34 mouse cellular contexts compared by ENCODE assay signal in the genomic region with DNA sequence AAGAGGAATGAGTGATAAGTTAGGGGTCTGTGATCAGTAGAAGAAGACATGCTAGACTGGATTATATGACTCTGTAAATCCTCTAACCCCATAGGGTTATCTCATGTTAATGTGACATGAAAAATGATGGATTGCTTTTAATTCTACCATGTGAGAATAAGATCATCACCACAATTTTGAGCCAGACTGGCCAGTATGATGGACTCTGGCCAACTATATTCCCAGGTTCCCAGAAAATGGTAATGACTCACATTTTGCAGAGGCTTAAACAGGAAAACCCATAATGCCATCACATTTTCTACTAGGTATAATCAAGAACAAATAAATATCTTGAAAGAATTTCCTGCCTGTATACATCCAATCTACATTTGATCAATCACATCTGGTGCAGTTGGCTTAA. TPM values are rescaled to one million over a fixed set of nuclear protein-coding genes. Genes with fewer than 3 reads are reported as not detected.
"Had no signal": no experiment of that assay in that cellular context is flagged by ENCODE, and none has a peak within 500 bp of the region (broad histone marks: within the 10 kb centered on the region; RNA-seq: fewer than 3 reads in every experiment).

No protein-coding gene starts in this region.

- H3K27me3 ChIP-seq: heart, embryonic 12.5 days; heart, embryonic 13.5 days; heart, embryonic 15.5 days; hindbrain, embryonic 12.5 days; hindbrain, embryonic 13.5 days; hindbrain, embryonic 15.5 days; intestine, embryonic 15.5 days; kidney, embryonic 15.5 days had no signal

- ATAC-seq: hindbrain, embryonic 16.5 days; hindbrain, postnatal 0 days; inflammation-experienced regulatory T-cells, adult 6 months; intestine, embryonic 15.5 days; intestine, embryonic 16.5 days; intestine, postnatal 0 days had no signal

- H3K4me1 ChIP-seq: heart, embryonic 12.5 days; heart, embryonic 13.5 days; heart, embryonic 15.5 days; hindbrain, embryonic 12.5 days; hindbrain, embryonic 13.5 days; hindbrain, embryonic 15.5 days; intestine, embryonic 15.5 days; kidney, embryonic 15.5 days had no signal

- H3K27ac ChIP-seq: heart, embryonic 13.5 days; heart, embryonic 15.5 days; hindbrain, embryonic 12.5 days; hindbrain, embryonic 13.5 days; hindbrain, embryonic 14.5 days; hindbrain, embryonic 15.5 days; hindbrain, postnatal 0 days; intestine, embryonic 15.5 days; kidney, embryonic 15.5 days; kidney, postnatal 0 days; layer of hippocampus, adult 2 months; left cerebral cortex, adult 2 months had no signal

- H3K4me3 ChIP-seq: heart, embryonic 12.5 days; heart, embryonic 13.5 days; heart, embryonic 15.5 days; hindbrain, embryonic 12.5 days; hindbrain, embryonic 13.5 days; hindbrain, embryonic 15.5 days; intestine, embryonic 15.5 days; kidney, embryonic 15.5 days; layer of hippocampus, adult 2 months; left cerebral cortex, adult 2 months had no signal

- H3K36me3 ChIP-seq: heart, embryonic 12.5 days; heart, embryonic 13.5 days; heart, embryonic 15.5 days; hindbrain, embryonic 12.5 days; hindbrain, embryonic 13.5 days; hindbrain, embryonic 15.5 days; intestine, embryonic 15.5 days; kidney, embryonic 15.5 days had no signal

- DNase-seq: heart, postnatal 10 days; heart, postnatal 14 days; heart, postnatal 4 days; kidney, adult 11 months; kidney, adult 18-20 months; kidney, adult 2 months; kidney, adult 8-10 months; kidney, adult 9 months; kidney, postnatal 10 days; kidney, postnatal 14 days; kidney, postnatal 25 days; kidney, postnatal 36 days; kidney, postnatal 4 days; layer of hippocampus, adult 9-11 months; layer of hippocampus, postnatal 36 days had no signal

- H3K9me3 ChIP-seq: heart, embryonic 12.5 days; heart, embryonic 13.5 days; heart, embryonic 15.5 days; hindbrain, embryonic 12.5 days; hindbrain, embryonic 13.5 days; hindbrain, embryonic 15.5 days; intestine, embryonic 15.5 days; kidney, embryonic 15.5 days had no signal

RNA-seq across cellular contexts. Expression of a gene that starts 55.0 kb away (rescaled TPM):
- total RNA-seq: hematopoietic stem cell, adult 5-6 weeks had no signal
- polyA plus RNA-seq: inflammation-experienced regulatory T-cells, adult 6 months; kidney, embryonic 14.5 days had no signal
